Mouse (Mus musculus): ENCODE results near the gene Tpm3. TPM values are rescaled to one million over a fixed set of nuclear protein-coding genes. Genes with fewer than 3 reads are reported as not detected.

Gene Tpm3
- total and polyA plus RNA-seq, 3 experiments: 309 to 810 (median 448) TPM

- H3K4me2 ChIP-seq (ENCODE audit: insufficient read depth, low read depth, poor library complexity, severe bottlenecking): no peak overlapping the region
- H3K36me3 ChIP-seq (replicated peaks in 1 of 2; ENCODE audit: control insufficient read depth in 1 of 2, insufficient read depth in 1 of 2, low read length in 1 of 2): peaks cover 59 to 89% of the 10 kb centered on the region in 2 experiments
- H3K4me1 ChIP-seq (ENCODE audit: control insufficient read depth in 1 of 2, insufficient read depth in 2 of 2): no peaks in the 10 kb centered on the region; a peak in 1 of 4 replicates
- in situ Hi-C loops (cut with MboI; ENCODE audit: low pct_ligation_motif_present, low pct_unique_long_range_greater_than_20kb, low sequenced_read_pairs): no loop called here
- no peak overlapping the region for H3K4me3 ChIP-seq (replicated peaks in 1 of 3; ENCODE audit: low read depth in 2 of 3, low read length in 2 of 3, poor library complexity in 1 of 3)
- no peak overlapping the region for H3K27ac ChIP-seq (ENCODE audit: insufficient read depth, low read depth)
- no peaks in the 10 kb centered on the region for H3K27me3 ChIP-seq (replicated peaks)
- H3K9ac ChIP-seq (ENCODE audit: insufficient read depth, low read depth): no peak overlapping the region
- dilution Hi-C loops (cut with MboI; ENCODE audit: extremely low pct_ligation_motif_present, extremely low pct_unique_long_range_greater_than_20kb, low sequenced_read_pairs): no loop called here
- no peak for DNase-seq (ENCODE audit: extremely low read depth)
- no peaks in the 10 kb centered on the region for H3K9me3 ChIP-seq (replicated peaks; ENCODE audit: low read length)
- peaks cover 19% of the 10 kb centered on the region for H3K79me2 ChIP-seq (replicated peaks; ENCODE audit: control insufficient read depth, extremely low read depth, insufficient read depth, poor library complexity, severe bottlenecking)
- TF ChIP-seq ZMIZ1 (IDR thresholded peaks at IDR 0.05; ENCODE audit: low read depth, low read length): no peak
- no peak for TF ChIP-seq MAZ (IDR thresholded peaks at IDR 0.05; ENCODE audit: low read depth, low read length)
- no peak for TF ChIP-seq ZNF384 (IDR thresholded peaks at IDR 0.05; ENCODE audit: low read depth, low read length)
- no peak for TF ChIP-seq USF2 (conservative IDR thresholded peaks at IDR 0.05; ENCODE audit: low read depth, low read length)
- no peak for TF ChIP-seq GABPA (IDR thresholded peaks at IDR 0.05; ENCODE audit: insufficient replicate concordance, low read depth, low read length)
- no peak for TF ChIP-seq ELF1 (IDR thresholded peaks at IDR 0.05; ENCODE audit: low read depth, low read length)
- TF ChIP-seq MEF2A (IDR thresholded peaks at IDR 0.05; ENCODE audit: borderline replicate concordance, low read depth, low read length): no peak
- TF ChIP-seq POLR2A (IDR thresholded peaks at IDR 0.05; ENCODE audit: low read depth, low read length): no peak
- no peak for TF ChIP-seq EP300 (IDR thresholded peaks at IDR 0.05; ENCODE audit: low read length)
- no peak for TF ChIP-seq POLR2AphosphoS2 (IDR thresholded peaks at IDR 0.05; ENCODE audit: low read depth, low read length)
- no peak for TF ChIP-seq MYC (IDR thresholded peaks at IDR 0.05; ENCODE audit: low read depth, low read length)
- no peak for TF ChIP-seq MAX (IDR thresholded peaks at IDR 0.05; ENCODE audit: low read length)
- no peak for TF ChIP-seq RAD21 (IDR thresholded peaks at IDR 0.05; ENCODE audit: low read depth, low read length)
- no peak for TF ChIP-seq IRF4 (IDR thresholded peaks at IDR 0.05; ENCODE audit: low read depth, low read length)
- TF ChIP-seq CTCF (conservative IDR thresholded peaks at IDR 0.05 in 1 of 2, IDR thresholded peaks at IDR 0.05 in 1 of 2; ENCODE audit: low read depth in 2 of 2, low read length in 2 of 2): no peak
Measured at GRCm38 (mm10) chr3:90036263-90036662, 36.2 kb upstream of the Tpm3 start.

- H3K27me3 ChIP-seq (replicated peaks): no peaks in the 10 kb centered on the region
- peak overlapping the region; percentile 48; the same call in 1 of the 2 replicates for H3K9ac ChIP-seq (ENCODE audit: insufficient read depth, low read depth)
- peaks cover 12 to 38% of the 10 kb centered on the region in 2 experiments for H3K36me3 ChIP-seq (replicated peaks in 1 of 2; ENCODE audit: control insufficient read depth in 1 of 2, insufficient read depth in 1 of 2, low read length in 1 of 2)
- DNase-seq (ENCODE audit: extremely low read depth): no peak
- H3K79me2 ChIP-seq (replicated peaks; ENCODE audit: control insufficient read depth, extremely low read depth, insufficient read depth, poor library complexity, severe bottlenecking): peaks cover 76% of the 10 kb centered on the region
- dilution Hi-C loops (cut with MboI; ENCODE audit: extremely low pct_ligation_motif_present, extremely low pct_unique_long_range_greater_than_20kb, low sequenced_read_pairs) (no loop called here), in situ Hi-C loops (cut with MboI; ENCODE audit: low pct_ligation_motif_present, low pct_unique_long_range_greater_than_20kb, low sequenced_read_pairs) (no loop called here)
- H3K4me1 ChIP-seq (ENCODE audit: control insufficient read depth in 1 of 2, insufficient read depth in 2 of 2): peaks cover 2 to 32% of the 10 kb centered on the region in 2 experiments; a peak in 2 of 4 replicates
- no peak overlapping the region for H3K4me3 ChIP-seq (replicated peaks in 1 of 3; ENCODE audit: low read depth in 2 of 3, low read length in 2 of 3, poor library complexity in 1 of 3)
- no peak overlapping the region for H3K27ac ChIP-seq (ENCODE audit: insufficient read depth, low read depth)
- TF ChIP-seq CTCF (conservative IDR thresholded peaks at IDR 0.05 in 1 of 2, IDR thresholded peaks at IDR 0.05 in 1 of 2; ENCODE audit: low read depth in 2 of 2, low read length in 2 of 2) (no peak), ETS1 (conservative IDR thresholded peaks at IDR 0.05; ENCODE audit: low read depth, low read length) (no peak), PAX5 (IDR thresholded peaks at IDR 0.05; ENCODE audit: low read length) (no peak), MAX (IDR thresholded peaks at IDR 0.05; ENCODE audit: low read length) (no peak), MAZ (IDR thresholded peaks at IDR 0.05; ENCODE audit: low read depth, low read length) (no peak), POLR2A (IDR thresholded peaks at IDR 0.05; ENCODE audit: low read depth, low read length) (no peak), CHD1 (IDR thresholded peaks at IDR 0.05; ENCODE audit: low read depth, low read length) (no peak), NELFE (IDR thresholded peaks at IDR 0.05; ENCODE audit: low read depth, low read length) (no peak), E2F4 (IDR thresholded peaks at IDR 0.05; ENCODE audit: insufficient replicate concordance, low read depth, low read length) (no peak), HCFC1 (IDR thresholded peaks at IDR 0.05; ENCODE audit: low read depth, low read length) (no peak), EP300 (IDR thresholded peaks at IDR 0.05; ENCODE audit: low read length) (no peak), ZMIZ1 (IDR thresholded peaks at IDR 0.05; ENCODE audit: low read depth, low read length) (no peak), RAD21 (IDR thresholded peaks at IDR 0.05; ENCODE audit: low read depth, low read length) (no peak), USF2 (conservative IDR thresholded peaks at IDR 0.05; ENCODE audit: low read depth, low read length) (no peak), ELF1 (IDR thresholded peaks at IDR 0.05; ENCODE audit: low read depth, low read length) (no peak), TBP (conservative IDR thresholded peaks at IDR 0.05; ENCODE audit: low read depth, low read length) (no peak), KAT2A (IDR thresholded peaks at IDR 0.05; ENCODE audit: insufficient replicate concordance, low read length) (no peak), SMC3 (IDR thresholded peaks at IDR 0.05; ENCODE audit: low read depth, low read length) (no peak), MXI1 (IDR thresholded peaks at IDR 0.05; ENCODE audit: low read depth, low read length) (no peak), ZNF384 (IDR thresholded peaks at IDR 0.05; ENCODE audit: low read depth, low read length) (no peak)
- no peak overlapping the region for H3K4me2 ChIP-seq (ENCODE audit: insufficient read depth, low read depth, poor library complexity, severe bottlenecking)
- no peaks in the 10 kb centered on the region for H3K9me3 ChIP-seq (replicated peaks; ENCODE audit: low read length)
Measured at GRCm38 (mm10) chr3:90049691-90050090, 22.8 kb upstream of the Tpm3 start.

Measured in CH12.LX (cell line).